Mouse (Mus musculus) liver, postnatal 0 days (tissue): ENCODE measurements at regions not wholly inside any gene's neighbourhood (a gene's known extent, or its start where the extent isn't known, plus 50 kb on each side); places are given as distances from the start of the nearest gene placed in this dataset.
A peak's percentile ranks its signal among the peaks of the same experiment; 100 is the strongest.

Experiments used
- ATAC-seq: fragments of 200-750 bp; cut with Nextera tagmentation; 2 replicates; pipeline ENCODE4 v1.8.0; 2017; ENCODE audit warnings: mild to moderate bottlenecking, moderate library complexity
- DNase-seq: peaks from one replicate; pipeline ENCODE4 v3.0.0-alpha.2; 2016
- H3K27ac ChIP-seq: fragments of 300-500 bp; sonication (generic); 2 replicates; pipeline ENCODE4 v1.5.1; 2014; ENCODE audit warnings: antibody characterized with exemption, moderate library complexity, mild to moderate bottlenecking, low read depth
- H3K27me3 ChIP-seq: fragments of 300-500 bp; sonication (generic); 2 replicates; pipeline ENCODE4 v1.6.1; 2014; ENCODE audit warnings: low read length, control low read depth, mixed read lengths; ENCODE audit not compliant: insufficient read depth
- H3K36me3 ChIP-seq: fragments of 300-500 bp; sonication (generic); replicated peaks from 2 replicates; pipeline ENCODE4 v1.6.1; 2014; ENCODE audit warnings: mild to moderate bottlenecking, control low read depth, low read length, moderate library complexity, mixed read lengths; ENCODE audit not compliant: insufficient read depth
- H3K4me1 ChIP-seq: fragments of 300-500 bp; sonication (generic); 2 replicates; pipeline ENCODE4 v1.6.1; 2014; ENCODE audit warnings: antibody characterized with exemption, mild to moderate bottlenecking, control low read depth; ENCODE audit not compliant: insufficient read depth
- H3K4me2 ChIP-seq: fragments of 300-500 bp; sonication (generic); 2 replicates; pipeline ENCODE4 v1.6.1; 2014; ENCODE audit warnings: low read depth, mild to moderate bottlenecking, low read length, moderate library complexity, mixed read lengths
- H3K4me3 ChIP-seq: fragments of 300-500 bp; sonication (generic); 2 replicates; pipeline ENCODE4 v1.5.1; 2014; ENCODE audit warnings: low read depth, low read length
- H3K9ac ChIP-seq: fragments of 300-500 bp; sonication (generic); replicated peaks from 2 replicates; pipeline ENCODE4 v1.6.1; 2014; ENCODE audit warnings: mild to moderate bottlenecking, moderate library complexity
- H3K9me3 ChIP-seq: fragments of 300-500 bp; sonication (generic); 2 replicates; pipeline ENCODE4 v1.6.1; 2016; ENCODE audit warnings: mild to moderate bottlenecking, control low read depth, low read length, mixed read lengths
- CTCF ChIP-seq: sonication (generic); IDR thresholded peaks from 2 replicates; pipeline ENCODE4 v1.5.1; 2016; ENCODE audit warnings: antibody characterized with exemption, low read depth
- EP300 ChIP-seq: IDR thresholded peaks from 2 replicates; pipeline ENCODE4 v1.6.1; 2016; ENCODE audit warnings: antibody characterized with exemption, low read depth, mild to moderate bottlenecking
- WGBS: fragments of 180-500 bp; shearing (Covaris S2); extraction: QIAGEN DNeasy Blood & Tissue Kit; methylation state at CpG from one replicate; pipeline ENCODE4 v1.1.7; 2014; ENCODE audit not compliant: insufficient replicate concordance; 5-methylcytosine and 5-hydroxymethylcytosine counted together

DNA sequence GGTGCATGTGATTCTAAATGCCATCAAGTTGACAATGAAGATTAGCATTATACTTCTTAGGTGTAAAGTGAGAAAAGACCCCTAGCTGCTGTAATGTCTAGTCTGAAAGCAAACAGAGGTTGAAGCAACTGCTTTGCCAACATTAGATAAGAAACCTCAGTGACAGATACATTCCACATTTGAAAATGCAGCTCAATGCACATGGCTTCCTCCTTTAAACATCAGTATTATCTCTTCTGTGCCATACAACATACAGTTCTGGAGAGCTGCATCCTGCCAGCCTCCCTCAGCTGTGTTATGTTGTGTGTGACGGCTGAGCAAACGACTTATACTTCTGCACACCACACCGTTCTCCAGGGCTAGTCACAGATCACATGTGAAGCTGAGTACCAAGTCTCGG, 365.6 kb downstream of the Med10 start:
- H3K4me1 ChIP-seq = no peaks in the 10 kb centered on the region
- no peak for TF ChIP-seq EP300
- no peak for TF ChIP-seq CTCF
- H3K27me3 ChIP-seq = no peaks in the 10 kb centered on the region
- no peak overlapping the region for H3K9ac ChIP-seq
- H3K4me3 ChIP-seq = no peak overlapping the region
- no peak for DNase-seq
- H3K36me3 ChIP-seq = no peaks in the 10 kb centered on the region
- H3K9me3 ChIP-seq = no peaks in the 10 kb centered on the region
- H3K27ac ChIP-seq = no peak overlapping the region
- H3K4me2 ChIP-seq = no peak overlapping the region
- 42% methylated on average over 4 of the region's 4 CpGs for WGBS
- ATAC-seq = no peak

DNA sequence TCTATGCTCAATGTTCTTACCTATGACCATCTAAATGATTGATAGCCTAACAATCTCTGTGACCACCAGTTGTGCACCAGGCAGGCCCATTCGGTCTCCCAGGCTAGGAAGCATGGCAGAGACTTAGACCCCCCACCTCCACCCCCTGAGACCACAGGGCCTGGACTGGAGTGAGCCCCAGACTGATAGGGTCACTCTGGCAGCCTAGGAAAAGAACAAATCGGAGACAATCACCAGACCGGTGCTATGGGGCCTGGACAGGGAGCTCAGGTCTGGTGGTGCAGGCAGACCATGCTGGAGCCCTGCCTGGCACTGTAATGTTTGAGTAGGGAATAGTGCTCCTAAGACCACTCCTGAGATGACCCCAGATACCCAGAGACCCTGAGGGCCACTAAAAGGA, 366.7 kb downstream of the Med10 start:
- H3K27me3 ChIP-seq = no peaks in the 10 kb centered on the region
- WGBS = 76% methylated on average over 3 of the region's 3 CpGs
- no peak for ATAC-seq
- H3K9ac ChIP-seq = no peak overlapping the region
- TF ChIP-seq EP300 = no peak
- no peaks in the 10 kb centered on the region for H3K4me1 ChIP-seq
- no peak overlapping the region for H3K4me3 ChIP-seq
- DNase-seq = no peak
- H3K9me3 ChIP-seq = no peaks in the 10 kb centered on the region
- H3K27ac ChIP-seq = no peak overlapping the region
- no peak overlapping the region for H3K4me2 ChIP-seq
- no peaks in the 10 kb centered on the region for H3K36me3 ChIP-seq

DNA sequence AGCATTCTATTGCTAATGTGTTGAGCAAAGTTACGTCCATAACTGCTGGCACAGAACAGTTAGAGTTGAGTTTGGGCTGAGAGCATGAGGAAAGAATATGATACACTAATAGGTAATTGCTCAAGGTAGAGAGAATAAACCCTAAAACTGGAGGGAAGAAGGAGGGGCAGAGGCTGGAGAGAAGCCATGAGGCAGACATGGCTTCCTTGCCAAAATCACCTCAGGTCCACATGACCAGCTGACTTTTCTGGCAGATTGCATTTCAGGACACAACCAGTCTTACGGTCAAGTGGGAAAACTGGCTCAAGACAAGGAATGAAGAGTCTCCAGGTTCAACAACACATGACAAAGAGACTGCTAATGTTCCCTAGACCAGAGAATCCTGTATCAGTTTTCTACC, 374.9 kb downstream of the Med10 start:
- Histone ChIP-seq H3K4me3 (no peak overlapping the region), H3K4me1 (no peaks in the 10 kb centered on the region), H3K9ac (no peak overlapping the region), H3K36me3 (no peaks in the 10 kb centered on the region), H3K27me3 (no peaks in the 10 kb centered on the region), H3K27ac (no peak overlapping the region), H3K4me2 (no peak overlapping the region), H3K9me3 (no peaks in the 10 kb centered on the region)
- DNase-seq = no peak
- ATAC-seq = no peak
- TF ChIP-seq EP300 (no peak), CTCF (no peak)
- WGBS = 73% methylated on average over 2 of the region's 2 CpGs

- no peaks in the 10 kb centered on the region for H3K27me3 ChIP-seq
- no peak for ATAC-seq
- TF ChIP-seq EP300 = no peak
- TF ChIP-seq CTCF = no peak
- no peak overlapping the region for H3K9ac ChIP-seq
- no peak overlapping the region for H3K4me3 ChIP-seq
- H3K27ac ChIP-seq = no peak overlapping the region
- no peaks in the 10 kb centered on the region for H3K4me1 ChIP-seq
- H3K4me2 ChIP-seq = no peak overlapping the region
- no peak for DNase-seq
- no peaks in the 10 kb centered on the region for H3K36me3 ChIP-seq
- 47% methylated on average over 8 of the region's 8 CpGs for WGBS
- no peaks in the 10 kb centered on the region for H3K9me3 ChIP-seq
Observed at GRCm38 (mm10) chr13:70178073-70178491, 375.9 kb downstream of the Med10 start.

DNA sequence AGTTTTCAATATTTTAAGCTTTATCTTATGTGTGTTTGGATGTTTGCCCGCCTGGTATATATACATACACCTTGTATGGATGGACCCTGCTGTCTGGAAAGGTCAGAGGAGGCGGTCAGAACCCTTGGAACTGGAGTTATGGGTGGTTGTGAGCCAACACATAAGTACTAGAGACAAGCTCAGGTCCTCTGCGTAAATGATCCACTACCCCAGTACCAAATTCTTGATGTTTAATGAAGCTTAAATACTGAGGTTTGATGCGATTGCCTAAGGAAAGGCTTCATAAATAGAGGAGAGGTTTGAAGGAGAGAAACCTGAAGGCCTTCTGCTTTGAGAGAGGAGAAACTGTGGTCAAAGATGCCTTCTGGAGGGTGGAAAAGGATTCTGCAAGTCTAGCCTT, 388.8 kb downstream of the Med10 start:
- H3K36me3 ChIP-seq = no peaks in the 10 kb centered on the region
- no peaks in the 10 kb centered on the region for H3K9me3 ChIP-seq
- WGBS = 72% methylated on average over 4 of the region's 4 CpGs
- H3K4me2 ChIP-seq = no peak overlapping the region
- TF ChIP-seq CTCF (no peak), EP300 (no peak)
- H3K4me3 ChIP-seq = no peak overlapping the region
- no peak overlapping the region for H3K27ac ChIP-seq
- H3K9ac ChIP-seq = no peak overlapping the region
- no peaks in the 10 kb centered on the region for H3K4me1 ChIP-seq
- DNase-seq = no peak
- no peak for ATAC-seq
- H3K27me3 ChIP-seq = no peaks in the 10 kb centered on the region

- WGBS = 80% methylated on average over 13 of the region's 13 CpGs
Observed at GRCm38 (mm10) chr13:70192101-70193025, 390.2 kb downstream of the Med10 start.

More at GRCm38 (mm10) chr13:70192101-70193025, 390.2 kb downstream of the Med10 start:
- H3K4me1 ChIP-seq = no peaks in the 10 kb centered on the region
- no peak for ATAC-seq
- no peak for DNase-seq
- no peak overlapping the region for H3K27ac ChIP-seq
- no peak overlapping the region for H3K4me3 ChIP-seq
- no peak overlapping the region for H3K4me2 ChIP-seq
- H3K9ac ChIP-seq = no peak overlapping the region
- no peaks in the 10 kb centered on the region for H3K9me3 ChIP-seq
- TF ChIP-seq CTCF = 0 out of 2 replicates have a peak, but pooled peaks have one; percentile 13
- TF ChIP-seq EP300 = no peak
- no peaks in the 10 kb centered on the region for H3K27me3 ChIP-seq
- no peaks in the 10 kb centered on the region for H3K36me3 ChIP-seq
